Mouse (Mus musculus) urinary bladder, postnatal 10 days (tissue): ENCODE measurements around the gene Tor2a.
A peak's percentile ranks its signal among the peaks of the same experiment; 100 is the strongest.

Source experiments
- DNase-seq: peaks from one replicate; pipeline ENCODE4 v3.0.0; 2022; ENCODE audit warnings: low spot score

The Tor2a gene

GRCm38 (mm10) chr2:32761859-32762258 lies 4.8 kb downstream of the Tor2a start:
- no peak for DNase-seq

GRCm38 (mm10) chr2:32763353-32763752 lies 6.3 kb downstream of the Tor2a start:
- DNase-seq, result no peak

- no peak for DNase-seq
Observed at GRCm38 (mm10) chr2:32767241-32767640, 10.2 kb downstream of the Tor2a start.

- no peak for DNase-seq
Observed at GRCm38 (mm10) chr2:32768661-32769285, 11.7 kb downstream of the Tor2a start.

- no peak for DNase-seq
Observed at GRCm38 (mm10) chr2:32769327-32770085, 12.5 kb downstream of the Tor2a start.

- no peak for DNase-seq
Observed at GRCm38 (mm10) chr2:32771886-32772285, 14.9 kb downstream of the Tor2a start.

GRCm38 (mm10) chr2:32772626-32773279 lies 15.7 kb downstream of the Tor2a start:
- no peak for DNase-seq

- DNase-seq, result peak; percentile 90
Observed at GRCm38 (mm10) chr2:32775359-32776074, 18.5 kb downstream of the Tor2a start, which contains the start of the genes Ttc16 and Ptrh1. Gene Ttc16 (minus strand): TSS chr2:32775633. Gene Ptrh1 (plus strand): TSS chr2:32775786.

GRCm38 (mm10) chr2:32776192-32776591 lies 19.2 kb downstream of the Tor2a start:
- DNase-seq, result no peak

- DNase-seq, result no peak
Observed at GRCm38 (mm10) chr2:32778081-32778480, 21.0 kb downstream of the Tor2a start.

GRCm38 (mm10) chr2:32779131-32779530 lies 22.1 kb downstream of the Tor2a start:
- DNase-seq, result no peak

GRCm38 (mm10) chr2:32779714-32780113 lies 22.7 kb downstream of the Tor2a start:
- no peak for DNase-seq

GRCm38 (mm10) chr2:32781710-32782109 lies 24.7 kb downstream of the Tor2a start:
- no peak for DNase-seq

GRCm38 (mm10) chr2:32784048-32784681 lies 27.1 kb downstream of the Tor2a start, which contains the start of gene Cfap157:
Gene Cfap157 (minus strand): TSS chr2:32784428.
- no peak for DNase-seq

- DNase-seq, result no peak
Observed at GRCm38 (mm10) chr2:32787176-32787575, 30.1 kb downstream of the Tor2a start.

- no peak for DNase-seq
Observed at GRCm38 (mm10) chr2:32788581-32788980, 31.5 kb downstream of the Tor2a start.

- no peak for DNase-seq
Observed at GRCm38 (mm10) chr2:32791297-32791696, 34.3 kb downstream of the Tor2a start.

GRCm38 (mm10) chr2:32795748-32796418 lies 38.8 kb downstream of the Tor2a start:
- DNase-seq, result no peak

- no peak for DNase-seq
Observed at GRCm38 (mm10) chr2:32798251-32798962, 41.4 kb downstream of the Tor2a start.

GRCm38 (mm10) chr2:32808816-32809566 lies 52.0 kb downstream of the Tor2a start:
- DNase-seq, result no peak
